Mouse (Mus musculus) neural tube, embryonic 13.5 days (tissue): ENCODE data around the gene Prickle1. TPM values are rescaled to one million over a fixed set of nuclear protein-coding genes. Genes with fewer than 3 reads are reported as not detected.
A peak's percentile ranks its signal among the peaks of the same experiment; 100 is the strongest.

Experiments
- ATAC-seq: fragments of 200-750 bp; cut with Nextera tagmentation; 2 replicates; pipeline ENCODE4 v1.8.0; 2017; ENCODE audit warnings: low read depth, mild to moderate bottlenecking, moderate TSS enrichment, moderate library complexity
- H3K27ac ChIP-seq: fragments of 300-500 bp; sonication (generic); replicated peaks from 2 replicates; pipeline ENCODE4 v1.5.1; 2015; ENCODE audit warnings: moderate library complexity, mild to moderate bottlenecking, inconsistent platforms
- H3K27me3 ChIP-seq: fragments of 300-500 bp; sonication (generic); 2 replicates; pipeline ENCODE4 v1.6.1; 2015; ENCODE audit warnings: mild to moderate bottlenecking, inconsistent platforms
- H3K36me3 ChIP-seq: fragments of 300-500 bp; sonication (generic); 2 replicates; pipeline ENCODE4 v1.6.1; 2015; ENCODE audit warnings: mild to moderate bottlenecking, inconsistent platforms
- H3K4me1 ChIP-seq: fragments of 300-500 bp; sonication (generic); replicated peaks from 2 replicates; pipeline ENCODE4 v1.6.1; 2015; ENCODE audit warnings: inconsistent platforms
- H3K4me2 ChIP-seq: fragments of 300-500 bp; sonication (generic); 2 replicates; pipeline ENCODE4 v1.6.1; 2015; ENCODE audit warnings: inconsistent platforms, mild to moderate bottlenecking, moderate library complexity
- H3K4me3 ChIP-seq: fragments of 300-500 bp; sonication (generic); 2 replicates; pipeline ENCODE4 v1.5.1; 2015; ENCODE audit warnings: mild to moderate bottlenecking, inconsistent platforms
- H3K9ac ChIP-seq: fragments of 300-500 bp; sonication (generic); 2 replicates; pipeline ENCODE4 v1.6.1; 2015; ENCODE audit warnings: moderate library complexity, mild to moderate bottlenecking, inconsistent platforms
- H3K9me3 ChIP-seq: fragments of 300-500 bp; sonication (generic); 2 replicates; pipeline ENCODE4 v1.6.1; 2016; ENCODE audit warnings: inconsistent platforms
- WGBS: fragments of 180-500 bp; shearing (Covaris S2); methylation state at CpG from one replicate; pipeline ENCODE4 v1.1.7; 2015; 5-methylcytosine and 5-hydroxymethylcytosine counted together
- polyA plus RNA-seq: library from polyadenylated mRNA; unstranded; fragments of >200 nt; fragmentation: Nextera tagmentation; extraction: Ambion mirVana; gene quantifications from 2 replicates; pipeline ENCODE4 v1.2.1, GENCODE M21; 2015

Gene Prickle1
- polyA plus RNA-seq, 1 experiment from 2014 or later: 16.5 TPM

- Histone ChIP-seq H3K9ac (no peak overlapping the region), H3K36me3 (no peaks in the 10 kb centered on the region), H3K4me2 (peak overlapping the region; percentile 91; the same call in 1 of the 2 replicates), H3K9me3 (no peaks in the 10 kb centered on the region), H3K4me1 (peaks cover 70% of the 10 kb centered on the region), H3K4me3 (no peak overlapping the region), H3K27ac (no peak overlapping the region), H3K27me3 (peaks cover 39% of the 10 kb centered on the region)
- 70% methylated on average over 11 of the region's 11 CpGs for WGBS
- no peak for ATAC-seq
Measured at GRCm38 (mm10) chr15:93517022-93517565, 78.6 kb downstream of the Prickle1 start.

- ATAC-seq: no peak
- H3K36me3 ChIP-seq: no peaks in the 10 kb centered on the region
- peaks cover 27% of the 10 kb centered on the region for H3K27me3 ChIP-seq
- no peaks in the 10 kb centered on the region for H3K9me3 ChIP-seq
- no peak overlapping the region for H3K27ac ChIP-seq
- H3K4me1 ChIP-seq: peaks cover 80% of the 10 kb centered on the region
- no peak overlapping the region for H3K4me2 ChIP-seq
- no peak overlapping the region for H3K9ac ChIP-seq
- 40% methylated on average over 9 of the region's 9 CpGs for WGBS
- H3K4me3 ChIP-seq: no peak overlapping the region
Measured at GRCm38 (mm10) chr15:93515316-93515715, 80.4 kb downstream of the Prickle1 start.

GRCm38 (mm10) chr15:93513939-93514341, 81.8 kb downstream of the Prickle1 start:
- peaks cover 27% of the 10 kb centered on the region for H3K27me3 ChIP-seq
- peaks cover 4% of the 10 kb centered on the region for H3K36me3 ChIP-seq
- H3K4me1 ChIP-seq: peaks cover 71% of the 10 kb centered on the region
- H3K9me3 ChIP-seq: no peaks in the 10 kb centered on the region
- ATAC-seq: no peak
- WGBS: 4% methylated on average over 10 of the region's 10 CpGs
- H3K9ac ChIP-seq: no peak overlapping the region
- no peak overlapping the region for H3K27ac ChIP-seq
- no peak overlapping the region for H3K4me3 ChIP-seq
- H3K4me2 ChIP-seq: peak overlapping the region; percentile 30; the same call in 1 of the 2 replicates

- Histone ChIP-seq H3K4me1 (peaks cover 57% of the 10 kb centered on the region), H3K9ac (no peak overlapping the region), H3K27ac (no peak overlapping the region), H3K36me3 (peaks cover 19% of the 10 kb centered on the region), H3K4me3 (no peak overlapping the region), H3K9me3 (0 out of 2 replicates have a peak, but pooled peaks cover 4% of the 10 kb centered on the region), H3K4me2 (no peak overlapping the region), H3K27me3 (peaks cover 18% of the 10 kb centered on the region)
- 27% methylated on average over 9 of the region's 9 CpGs for WGBS
- no peak for ATAC-seq
Measured at GRCm38 (mm10) chr15:93512437-93512836, 83.3 kb downstream of the Prickle1 start.

GRCm38 (mm10) chr15:93510690-93511336, 84.9 kb downstream of the Prickle1 start:
- H3K9me3 ChIP-seq: 0 out of 2 replicates have a peak, but pooled peaks cover 5% of the 10 kb centered on the region
- peak overlapping the region; percentile 66 for H3K27ac ChIP-seq
- 0 out of 2 replicates have a peak overlapping the region, but pooled peaks have one; percentile 50 for H3K9ac ChIP-seq
- peaks cover 15% of the 10 kb centered on the region for H3K27me3 ChIP-seq
- peak overlapping the region; percentile 24; the same call in 1 of the 2 replicates for H3K4me2 ChIP-seq
- peaks cover 30% of the 10 kb centered on the region for H3K36me3 ChIP-seq
- ATAC-seq: peak; percentile 89
- H3K4me3 ChIP-seq: no peak overlapping the region
- H3K4me1 ChIP-seq: peaks cover 55% of the 10 kb centered on the region
- 11% methylated on average over 12 of the region's 12 CpGs for WGBS

GRCm38 (mm10) chr15:93504808-93505207, 90.9 kb downstream of the Prickle1 start:
- Histone ChIP-seq H3K27me3 (no peaks in the 10 kb centered on the region), H3K36me3 (peaks cover 88% of the 10 kb centered on the region), H3K9me3 (0 out of 2 replicates have a peak, but pooled peaks cover 5% of the 10 kb centered on the region), H3K4me1 (0 out of 2 replicates have a peak, but pooled peaks cover 4% of the 10 kb centered on the region), H3K4me2 (no peak overlapping the region), H3K9ac (no peak overlapping the region), H3K4me3 (no peak overlapping the region), H3K27ac (no peak overlapping the region)
- ATAC-seq: no peak
- WGBS: 78% methylated on average over 17 of the region's 17 CpGs

- no peak overlapping the region for H3K4me2 ChIP-seq
- no peak for ATAC-seq
- 0 out of 2 replicates have a peak, but pooled peaks cover 4% of the 10 kb centered on the region for H3K4me1 ChIP-seq
- no peaks in the 10 kb centered on the region for H3K27me3 ChIP-seq
- H3K27ac ChIP-seq: no peak overlapping the region
- H3K9me3 ChIP-seq: 0 out of 2 replicates have a peak, but pooled peaks cover 5% of the 10 kb centered on the region
- H3K4me3 ChIP-seq: no peak overlapping the region
- H3K36me3 ChIP-seq: peaks cover 83% of the 10 kb centered on the region
- H3K9ac ChIP-seq: no peak overlapping the region
- 95% methylated on average over 35 of the region's 35 CpGs for WGBS
Measured at GRCm38 (mm10) chr15:93503201-93503745, 92.4 kb downstream of the Prickle1 start.

GRCm38 (mm10) chr15:93502703-93503102, 93.0 kb downstream of the Prickle1 start:
- peaks cover 83% of the 10 kb centered on the region for H3K36me3 ChIP-seq
- H3K9ac ChIP-seq: no peak overlapping the region
- H3K4me3 ChIP-seq: no peak overlapping the region
- H3K27ac ChIP-seq: no peak overlapping the region
- 0 out of 2 replicates have a peak, but pooled peaks cover 4% of the 10 kb centered on the region for H3K9me3 ChIP-seq
- H3K27me3 ChIP-seq: no peaks in the 10 kb centered on the region
- 0 out of 2 replicates have a peak, but pooled peaks cover 4% of the 10 kb centered on the region for H3K4me1 ChIP-seq
- ATAC-seq: no peak
- WGBS: 93% methylated on average over 9 of the region's 9 CpGs
- H3K4me2 ChIP-seq: no peak overlapping the region

- 0 out of 2 replicates have a peak, but pooled peaks have one; percentile 36 for ATAC-seq
- Histone ChIP-seq H3K27me3 (no peaks in the 10 kb centered on the region), H3K36me3 (peaks cover 65% of the 10 kb centered on the region), H3K9me3 (no peaks in the 10 kb centered on the region), H3K4me1 (0 out of 2 replicates have a peak, but pooled peaks cover 4% of the 10 kb centered on the region), H3K27ac (no peak overlapping the region), H3K9ac (no peak overlapping the region), H3K4me2 (no peak overlapping the region), H3K4me3 (no peak overlapping the region)
- WGBS: 69% methylated on average over 9 of the region's 9 CpGs
Measured at GRCm38 (mm10) chr15:93499866-93500265, 95.8 kb downstream of the Prickle1 start.

GRCm38 (mm10) chr15:93494700-93495099, 101.0 kb downstream of the Prickle1 start:
- Histone ChIP-seq H3K4me3 (no peak overlapping the region), H3K9ac (no peak overlapping the region), H3K9me3 (no peaks in the 10 kb centered on the region), H3K27ac (no peak overlapping the region), H3K4me1 (no peaks in the 10 kb centered on the region), H3K4me2 (no peak overlapping the region), H3K36me3 (peaks cover 22% of the 10 kb centered on the region), H3K27me3 (no peaks in the 10 kb centered on the region)
- 84% methylated on average over 7 of the region's 7 CpGs for WGBS
- ATAC-seq: no peak

GRCm38 (mm10) chr15:93489597-93489996, 106.1 kb downstream of the Prickle1 start:
- Histone ChIP-seq H3K27ac (no peak overlapping the region), H3K36me3 (peaks cover 12% of the 10 kb centered on the region), H3K4me2 (no peak overlapping the region), H3K9ac (no peak overlapping the region), H3K4me3 (no peak overlapping the region), H3K9me3 (no peaks in the 10 kb centered on the region), H3K4me1 (no peaks in the 10 kb centered on the region), H3K27me3 (no peaks in the 10 kb centered on the region)
- 81% methylated on average over 4 of the region's 4 CpGs for WGBS
- ATAC-seq: no peak

- no peaks in the 10 kb centered on the region for H3K4me1 ChIP-seq
- no peaks in the 10 kb centered on the region for H3K9me3 ChIP-seq
- no peaks in the 10 kb centered on the region for H3K27me3 ChIP-seq
- WGBS: 86% methylated on average over 7 of the region's 7 CpGs
- H3K27ac ChIP-seq: no peak overlapping the region
- 0 out of 2 replicates have a peak, but pooled peaks cover 8% of the 10 kb centered on the region for H3K36me3 ChIP-seq
- ATAC-seq: no peak
- no peak overlapping the region for H3K9ac ChIP-seq
- H3K4me2 ChIP-seq: no peak overlapping the region
- H3K4me3 ChIP-seq: no peak overlapping the region
Measured at GRCm38 (mm10) chr15:93486066-93486465, 109.6 kb downstream of the Prickle1 start.
